Mouse (Mus musculus) kidney, adult 8-10 months (tissue): ENCODE measurements around the gene Serbp1.

Experiments
- DNase-seq, 2 experiments: peaks; one replicate each; pipeline ENCODE4 v3.0.0; 2022

The Serbp1 gene

GRCm38 (mm10) chr6:67302471-67302870, 64.5 kb downstream of the Serbp1 start:
- peak in 1 of 2 experiments; percentile 12 for DNase-seq

- no peak for DNase-seq
Measured at GRCm38 (mm10) chr6:67303210-67303609, 65.2 kb downstream of the Serbp1 start.

GRCm38 (mm10) chr6:67308994-67309393, 71.0 kb downstream of the Serbp1 start:
- no peak for DNase-seq

GRCm38 (mm10) chr6:67309752-67310151, 71.8 kb downstream of the Serbp1 start:
- no peak for DNase-seq

- DNase-seq = no peak
Measured at GRCm38 (mm10) chr6:67314697-67315096, 76.7 kb downstream of the Serbp1 start.

GRCm38 (mm10) chr6:67317068-67317467, 79.1 kb downstream of the Serbp1 start:
- DNase-seq = peak; percentile 9 to 20

GRCm38 (mm10) chr6:67317827-67318338, 79.9 kb downstream of the Serbp1 start:
- DNase-seq = no peak

GRCm38 (mm10) chr6:67318451-67318850, 80.5 kb downstream of the Serbp1 start:
- peak; percentile 46 to 75 for DNase-seq

- no peak for DNase-seq
Measured at GRCm38 (mm10) chr6:67323788-67324187, 85.8 kb downstream of the Serbp1 start.

GRCm38 (mm10) chr6:67337943-67338342, 100.0 kb downstream of the Serbp1 start:
- DNase-seq = no peak

- no peak for DNase-seq
Measured at GRCm38 (mm10) chr6:67339494-67339893, 101.5 kb downstream of the Serbp1 start.
